Mouse (Mus musculus) gastrocnemius, adult 18-20 months (tissue): ENCODE measurements around the gene Nyap1. TPM values are rescaled to one million over a fixed set of nuclear protein-coding genes. Genes with fewer than 3 reads are reported as not detected.
"Not testable (repeated sequence)": the region's sequence is repeated elsewhere in the genome, so short reads cannot be mapped to it uniquely, and the experiment has no call there.

Source experiments
- DNase-seq: peaks from one replicate; pipeline ENCODE4 v3.0.0; 2021; ENCODE audit warnings: low spot score
- total RNA-seq, 2 experiments: library from RNA; stranded (reverse); gene quantifications; 2 replicates each; pipeline ENCODE4 v1.2.3; 2021

Gene Nyap1
- total RNA-seq, 2 experiments from 2014 or later = 0.21 to 0.28 TPM

DNA sequence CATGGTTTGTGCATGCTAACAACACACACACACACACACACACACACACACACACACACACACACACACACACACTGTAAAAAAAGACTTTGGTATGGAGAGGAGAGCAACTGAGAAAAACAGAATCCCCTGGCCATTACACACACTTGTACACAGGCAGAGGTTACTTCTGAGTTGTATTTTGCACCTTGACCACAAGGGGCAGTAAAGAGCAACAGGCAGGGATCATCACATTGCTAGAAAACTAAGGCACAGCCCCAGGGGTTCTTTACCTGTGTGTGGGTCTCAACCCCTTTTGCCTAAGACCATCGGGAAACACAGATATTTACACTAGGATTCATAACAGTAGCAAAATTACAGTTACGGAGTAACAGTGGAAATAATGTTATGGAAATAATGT is 29.3 kb upstream of the Nyap1 start:
- DNase-seq = no peak

- DNase-seq = no peak
Measured at GRCm38 (mm10) chr5:137768475-137768874, 27.1 kb upstream of the Nyap1 start.

DNA sequence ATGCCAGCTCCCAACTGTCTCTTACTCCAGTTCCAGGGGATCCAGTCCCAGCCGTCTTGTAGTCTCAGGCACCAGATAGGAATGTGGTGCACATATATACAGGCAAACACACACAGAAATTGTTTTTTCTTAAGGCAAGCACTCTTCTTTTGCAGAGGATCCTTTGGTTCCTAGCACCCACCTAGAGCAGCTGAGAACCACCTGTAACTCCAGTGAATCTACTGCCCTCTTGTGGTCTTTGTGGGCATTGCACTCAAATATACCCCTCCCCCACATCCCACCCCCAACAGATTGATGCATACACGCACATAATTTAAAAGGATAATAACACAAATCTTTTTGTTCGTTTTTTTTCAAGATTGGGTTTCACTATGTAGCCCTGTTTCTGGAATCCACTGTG is 24.9 kb upstream of the Nyap1 start:
- DNase-seq = no peak

DNA sequence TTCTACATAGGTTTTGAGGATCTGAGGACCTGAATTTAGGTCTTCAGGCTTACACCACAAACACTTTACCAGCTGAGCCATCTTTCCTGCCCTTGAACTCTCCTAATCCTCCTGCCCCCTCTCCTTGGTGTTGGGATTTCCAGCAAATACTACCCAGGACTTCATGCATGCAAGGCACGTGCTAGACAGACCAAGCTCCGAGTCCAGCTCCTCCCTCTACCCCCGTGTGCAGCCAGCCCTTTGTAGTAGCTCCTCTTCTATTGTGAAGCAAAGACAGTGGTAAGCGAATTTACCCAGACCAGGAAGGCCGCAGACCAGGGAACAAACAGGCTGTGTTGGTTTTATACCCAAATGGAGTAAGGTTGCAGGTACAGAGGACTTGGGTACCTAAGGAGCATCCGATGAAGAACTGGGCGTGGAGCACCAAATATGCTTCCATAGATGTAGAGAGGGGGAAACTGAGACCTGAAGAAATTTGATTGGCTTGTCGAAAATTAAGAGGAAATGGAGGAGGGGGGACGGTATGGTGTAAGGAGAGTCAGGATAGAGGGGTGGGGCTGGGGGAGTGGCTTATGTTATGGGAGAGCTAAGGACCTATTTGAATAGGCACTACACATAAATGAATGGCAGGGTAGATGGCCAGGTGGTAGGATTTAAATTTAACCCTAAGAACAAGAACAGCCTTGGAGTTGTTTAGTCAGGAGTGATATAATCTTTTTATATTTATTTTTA is 23.4 kb upstream of the Nyap1 start:
- no peak for DNase-seq

DNA sequence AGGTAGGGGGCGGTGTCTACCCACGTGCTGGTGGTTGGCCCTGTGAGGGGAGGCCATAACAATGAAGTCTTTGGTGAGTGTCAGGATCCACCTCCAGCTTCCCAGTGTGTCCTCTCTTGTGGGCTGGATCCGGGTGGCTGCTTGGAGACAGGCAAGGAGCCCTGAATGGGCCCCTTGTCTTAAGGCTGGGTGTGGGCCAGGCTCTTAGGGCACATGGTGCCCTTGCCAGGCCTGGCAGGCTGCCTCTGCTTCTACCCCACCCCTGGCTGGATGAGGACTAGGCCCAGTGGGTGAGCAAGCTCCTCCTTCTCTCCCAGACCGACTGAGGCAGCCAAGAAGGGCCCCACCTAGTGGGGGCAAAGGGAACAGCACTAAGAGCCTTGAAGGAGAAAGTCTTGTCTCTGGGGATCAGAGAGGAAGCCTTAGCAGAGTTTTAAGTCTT is 18.6 kb upstream of the Nyap1 start:
- DNase-seq = peak; percentile 86

GRCm38 (mm10) chr5:137758921-137759534 is 17.6 kb upstream of the Nyap1 start:
- no peak for DNase-seq

GRCm38 (mm10) chr5:137757887-137758286 is 16.5 kb upstream of the Nyap1 start:
- DNase-seq = no peak

GRCm38 (mm10) chr5:137756882-137757661 is 15.7 kb upstream of the Nyap1 start:
- peak; percentile 91 for DNase-seq

DNA sequence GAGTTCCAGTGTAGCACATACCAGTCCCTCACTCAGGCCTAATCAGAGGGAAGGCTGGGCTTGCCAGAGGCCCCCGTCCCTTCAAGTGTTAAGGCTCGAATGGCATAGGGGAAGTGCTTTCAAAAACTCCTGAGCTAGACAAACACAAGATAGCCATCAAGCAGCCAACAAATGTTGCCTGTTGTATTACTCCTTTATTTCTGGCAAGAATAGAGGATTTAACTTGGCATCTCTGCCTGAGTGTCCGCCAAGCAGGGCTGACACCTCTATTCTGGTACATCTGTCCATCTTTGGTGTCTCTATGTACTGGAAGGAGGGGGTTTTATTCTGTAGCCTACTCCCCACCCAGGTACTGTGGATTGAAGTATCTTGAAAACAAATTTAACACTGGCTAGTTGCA is 14.7 kb upstream of the Nyap1 start:
- no peak for DNase-seq

- no peak for DNase-seq
Measured at GRCm38 (mm10) chr5:137755425-137755824, 14.0 kb upstream of the Nyap1 start.

- DNase-seq = no peak
Measured at GRCm38 (mm10) chr5:137753111-137753832, 11.9 kb upstream of the Nyap1 start.

GRCm38 (mm10) chr5:137751988-137752387 is 10.6 kb upstream of the Nyap1 start:
- DNase-seq = no peak

GRCm38 (mm10) chr5:137751221-137751887 is 9.9 kb upstream of the Nyap1 start:
- DNase-seq = no peak

GRCm38 (mm10) chr5:137750212-137750611 is 8.8 kb upstream of the Nyap1 start:
- DNase-seq = not testable (repeated sequence)

DNA sequence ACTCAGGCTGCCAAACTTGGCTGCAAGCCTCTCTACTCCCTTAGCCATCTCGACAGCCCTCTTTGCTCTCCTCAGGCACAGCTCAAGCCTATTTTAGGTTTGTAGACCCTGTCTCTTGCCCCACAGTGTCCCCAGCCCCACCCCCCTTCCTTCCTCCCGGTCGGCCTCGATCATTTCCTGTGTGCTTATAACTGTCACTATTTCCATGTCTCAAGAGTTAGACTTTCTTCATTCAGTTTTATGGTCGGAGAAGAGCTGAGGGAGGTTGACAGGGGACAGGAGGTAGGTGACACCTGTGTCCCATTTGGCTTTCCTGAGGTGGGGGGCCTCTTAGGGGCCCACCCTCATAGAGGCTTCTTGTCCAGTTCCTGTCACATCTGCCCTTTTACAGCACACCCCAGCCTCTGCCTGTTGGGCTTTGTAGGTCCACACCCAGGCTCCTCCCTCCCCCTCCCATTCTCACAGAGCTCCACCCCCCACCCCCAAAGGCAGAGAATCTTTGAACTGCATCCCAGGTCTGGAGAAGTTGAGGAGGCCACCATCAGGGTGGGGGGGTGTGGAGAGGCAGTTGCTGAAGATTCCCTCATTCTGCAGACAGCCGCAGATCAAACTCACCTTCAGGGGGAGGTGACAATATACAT is 7.9 kb upstream of the Nyap1 start:
- no peak for DNase-seq

DNA sequence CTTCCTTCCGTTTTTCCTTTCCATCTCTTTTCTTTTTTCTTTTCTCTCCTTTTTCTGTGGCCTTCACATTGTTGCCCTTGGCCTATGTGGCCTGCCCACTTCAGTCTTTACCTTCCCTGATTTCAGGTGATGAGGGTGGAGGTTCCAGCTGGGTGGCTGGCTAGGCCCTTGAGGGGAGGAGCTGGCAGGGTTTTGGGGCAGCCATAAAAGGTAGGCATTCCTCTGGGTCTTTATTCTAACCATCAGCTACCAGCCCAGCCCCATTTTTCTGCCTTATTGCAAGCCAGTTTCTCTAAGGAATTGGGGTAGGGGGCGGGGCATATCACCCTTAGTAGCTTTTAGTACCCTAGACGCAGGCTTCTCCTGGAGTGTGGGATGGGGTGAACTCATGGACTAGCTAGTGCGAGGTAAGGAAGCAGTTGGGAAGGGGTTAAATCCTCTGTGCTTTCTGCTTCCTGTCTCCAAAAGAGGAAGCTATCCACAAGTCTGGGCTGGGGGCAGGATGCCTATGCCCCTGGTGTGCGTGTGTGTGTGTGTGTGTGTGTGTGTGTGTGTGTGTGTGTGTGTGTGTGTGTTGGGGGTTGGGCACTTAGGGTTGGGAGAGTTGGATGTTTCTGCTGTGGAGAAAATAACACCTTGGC is 6.8 kb upstream of the Nyap1 start:
- no peak for DNase-seq

- DNase-seq = peak; percentile 43
Measured at GRCm38 (mm10) chr5:137747326-137747961, 6.0 kb upstream of the Nyap1 start.

- DNase-seq = no peak
Measured at GRCm38 (mm10) chr5:137746851-137747325, 5.5 kb upstream of the Nyap1 start.

- DNase-seq = peak; percentile 67
Measured at GRCm38 (mm10) chr5:137746282-137746850, 5.0 kb upstream of the Nyap1 start.
